32 mouse cellular contexts compared by ENCODE assay signal in the genomic region with DNA sequence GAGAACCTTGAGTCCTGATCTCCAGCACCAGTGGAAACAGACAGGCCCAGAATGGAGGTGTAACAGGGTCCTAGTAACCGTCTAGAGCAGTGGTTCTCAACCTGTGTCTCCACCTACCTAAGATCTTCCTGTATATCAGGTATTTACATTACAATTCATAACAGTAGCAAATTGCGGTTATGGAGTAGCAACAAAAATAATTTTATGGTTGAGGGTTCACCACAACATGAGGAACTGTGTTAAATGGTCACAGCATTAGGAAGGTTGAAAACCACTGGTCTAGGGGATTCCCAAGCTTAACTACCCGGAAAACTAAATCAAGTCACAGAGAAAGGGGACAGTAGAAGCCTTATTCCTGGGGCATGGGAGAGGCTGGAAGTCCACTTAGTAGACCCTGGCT.
"Had no signal": no experiment of that assay in that cellular context is flagged by ENCODE, and none has a peak within 500 bp of the region (broad histone marks: within the 10 kb centered on the region; RNA-seq: fewer than 3 reads in every experiment).

No protein-coding gene starts in this region.

- H3K36me3 ChIP-seq: heart, embryonic 10.5 days; heart, embryonic 12.5 days; heart, embryonic 13.5 days; heart, embryonic 15.5 days; hindbrain, embryonic 10.5 days; hindbrain, embryonic 12.5 days; hindbrain, embryonic 13.5 days; hindbrain, embryonic 15.5 days; intestine, embryonic 15.5 days; kidney, embryonic 15.5 days had no signal

- H3K9ac ChIP-seq: heart, embryonic 12.5 days; heart, embryonic 13.5 days; heart, embryonic 15.5 days; hindbrain, embryonic 12.5 days; hindbrain, embryonic 13.5 days; hindbrain, embryonic 14.5 days; hindbrain, embryonic 15.5 days; intestine, embryonic 15.5 days; kidney, embryonic 15.5 days had no signal

- H3K4me1 ChIP-seq: heart, embryonic 15.5 days; hindbrain, embryonic 12.5 days; hindbrain, embryonic 15.5 days had no signal

- H3K4me3 ChIP-seq: heart, embryonic 10.5 days; heart, embryonic 12.5 days; heart, embryonic 13.5 days; heart, embryonic 15.5 days; hindbrain, embryonic 10.5 days; hindbrain, embryonic 12.5 days; hindbrain, embryonic 13.5 days; hindbrain, embryonic 15.5 days; intestine, embryonic 15.5 days; kidney, embryonic 15.5 days; layer of hippocampus, adult 2 months; left cerebral cortex, adult 2 months had no signal

- H3K27me3 ChIP-seq: heart, embryonic 12.5 days; hindbrain, embryonic 12.5 days; hindbrain, embryonic 15.5 days; intestine, embryonic 15.5 days had no signal

- H3K9me3 ChIP-seq: heart, embryonic 10.5 days; heart, embryonic 12.5 days; heart, embryonic 13.5 days; heart, embryonic 15.5 days; hindbrain, embryonic 10.5 days; hindbrain, embryonic 12.5 days; hindbrain, embryonic 13.5 days; hindbrain, embryonic 15.5 days; intestine, embryonic 15.5 days; kidney, embryonic 15.5 days had no signal

- H3K4me2 ChIP-seq: heart, embryonic 11.5 days; heart, embryonic 12.5 days; heart, embryonic 13.5 days; heart, embryonic 15.5 days; hindbrain, embryonic 12.5 days; hindbrain, embryonic 13.5 days; hindbrain, embryonic 14.5 days; hindbrain, embryonic 15.5 days; intestine, embryonic 15.5 days; kidney, embryonic 15.5 days had no signal

- DNase-seq: heart, postnatal 10 days; heart, postnatal 14 days; heart, postnatal 36 days; heart, postnatal 4 days; kidney, adult 11 months; kidney, adult 18-20 months; kidney, adult 2 months; kidney, adult 8-10 months; kidney, adult 9 months; kidney, postnatal 10 days; kidney, postnatal 14 days; kidney, postnatal 25 days; kidney, postnatal 36 days; kidney, postnatal 4 days; layer of hippocampus, adult 9-11 months; layer of hippocampus, postnatal 36 days had no signal

- H3K27ac ChIP-seq: heart, embryonic 10.5 days; heart, embryonic 13.5 days; heart, embryonic 15.5 days; hindbrain, embryonic 10.5 days; hindbrain, embryonic 12.5 days; hindbrain, embryonic 13.5 days; hindbrain, embryonic 14.5 days; hindbrain, embryonic 15.5 days; hindbrain, postnatal 0 days; intestine, embryonic 15.5 days; kidney, embryonic 15.5 days; kidney, postnatal 0 days had no signal
